Mouse (Mus musculus) E14TG2a.4 (cell line): ENCODE results near the gene Rsph4a.

Experiments used
- CTCF ChIP-seq: conservative IDR thresholded peaks from 2 replicates; pipeline ENCODE4 v1.5.1; 2014; ENCODE audit warnings: low read length
- NANOG ChIP-seq: IDR thresholded peaks from 2 replicates; pipeline ENCODE4 v1.6.1; 2014; ENCODE audit warnings: borderline replicate concordance, low read length, mixed read lengths
- POU5F1 ChIP-seq: IDR thresholded peaks from 2 replicates; pipeline ENCODE4 v1.6.1; 2014; ENCODE audit warnings: low read length, borderline replicate concordance

DNA sequence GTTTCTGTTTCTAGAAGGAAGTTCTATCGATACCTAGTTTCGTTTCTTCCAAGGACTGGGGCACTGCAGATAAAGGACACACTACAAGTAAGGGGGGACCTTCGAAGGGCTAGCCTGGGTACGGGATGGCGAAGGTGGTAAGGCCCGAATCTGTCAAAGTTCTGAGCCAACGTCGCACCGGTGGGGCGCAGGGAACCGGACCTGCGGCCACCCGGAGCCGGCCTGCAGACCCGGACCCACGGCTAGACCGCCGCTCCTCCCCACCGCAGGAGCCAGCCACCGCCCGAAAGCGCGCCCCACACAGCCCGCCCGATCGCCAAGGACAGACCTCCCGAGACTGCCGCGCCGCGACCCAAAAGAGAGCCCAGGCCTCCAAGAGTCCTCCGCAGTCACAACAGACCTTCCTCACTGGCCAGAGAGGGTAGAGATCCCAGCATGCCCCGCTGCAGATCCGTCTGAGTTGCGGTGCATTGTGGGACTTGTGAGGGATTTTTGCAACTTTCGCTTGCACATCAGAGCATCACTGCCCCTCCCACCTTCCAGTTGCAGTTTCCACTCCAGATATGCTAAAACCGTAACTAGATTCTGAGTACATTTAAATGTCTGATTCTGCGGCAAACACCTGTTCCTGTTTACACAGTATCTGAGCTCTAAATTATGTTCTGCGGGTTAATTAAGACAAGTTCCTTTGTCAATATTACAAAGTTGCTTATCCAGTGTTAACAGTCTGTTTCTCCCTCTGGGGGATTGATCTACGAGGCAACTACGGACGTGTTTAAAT lies 46.1 kb downstream of the Rsph4a start, which contains the start of gene Zup1:
- TF ChIP-seq POU5F1 (no peak), CTCF (no peak), NANOG (no peak)
